Mouse (Mus musculus) spleen, adult 2 months (tissue): Measurements from ENCODE around the gene Adgrl3. TPM values are rescaled to one million over a fixed set of nuclear protein-coding genes. Genes with fewer than 3 reads are reported as not detected.

Experiments
- DNase-seq, 2 experiments: peaks; one replicate each; pipeline versions ENCODE4 v3.0.0 to v3.0.0-alpha.2; 2012 to 2021; ENCODE audit warnings: low spot score in 2 of 2, low read depth in 1 of 2
- H3K27ac ChIP-seq: fragments of 200-500 bp; 2 replicates; pipeline ENCODE4 v1.5.1; 2012; ENCODE audit warnings: low read length, inconsistent platforms; ENCODE audit not compliant: insufficient read depth
- H3K27me3 ChIP-seq: fragments of 200-500 bp; 2 replicates; pipeline ENCODE4 v1.6.1; 2012; ENCODE audit warnings: mild to moderate bottlenecking, moderate library complexity, low read length, inconsistent platforms; ENCODE audit not compliant: control insufficient read depth, insufficient read depth
- H3K36me3 ChIP-seq: fragments of 200-500 bp; 2 replicates; pipeline ENCODE4 v1.6.1; 2012; ENCODE audit warnings: mild to moderate bottlenecking, low read length, inconsistent platforms; ENCODE audit not compliant: control insufficient read depth, insufficient read depth
- H3K4me1 ChIP-seq: fragments of 200-500 bp; 2 replicates; pipeline ENCODE4 v1.6.1; 2011; ENCODE audit warnings: inconsistent platforms; ENCODE audit not compliant: control insufficient read depth, insufficient read depth, insufficient read length
- H3K4me3 ChIP-seq: fragments of 200-500 bp; 2 replicates; pipeline ENCODE4 v1.5.1; 2011; ENCODE audit warnings: mild to moderate bottlenecking, inconsistent platforms; ENCODE audit not compliant: insufficient read depth, insufficient read length; ENCODE audit errors: extremely low read depth
- CTCF ChIP-seq: fragments of 200-500 bp; IDR thresholded peaks from 2 replicates; pipeline ENCODE4 v1.5.1; 2011; ENCODE audit warnings: mild to moderate bottlenecking, inconsistent platforms; ENCODE audit not compliant: insufficient read depth, insufficient read length, insufficient replicate concordance; ENCODE audit errors: extremely low read depth
- POLR2A ChIP-seq: fragments of 200-500 bp; IDR thresholded peaks from 2 replicates; pipeline ENCODE4 v1.6.1; 2011; ENCODE audit warnings: low read depth, low read length, inconsistent platforms
- WGBS: fragments of 180-500 bp; shearing (Covaris S2); methylation state at CpG from one replicate; pipeline ENCODE4 v1.1.7; 2018; 5-methylcytosine and 5-hydroxymethylcytosine counted together
- polyA plus RNA-seq: library from polyadenylated mRNA; depleted of rRNA; stranded (reverse); fragments of >200 nt; gene quantifications from 2 replicates; pipeline ENCODE4 v1.2.3, GENCODE M21; 2012

The Adgrl3 gene
- polyA plus RNA-seq, 1 experiment = 2.5 TPM

DNA sequence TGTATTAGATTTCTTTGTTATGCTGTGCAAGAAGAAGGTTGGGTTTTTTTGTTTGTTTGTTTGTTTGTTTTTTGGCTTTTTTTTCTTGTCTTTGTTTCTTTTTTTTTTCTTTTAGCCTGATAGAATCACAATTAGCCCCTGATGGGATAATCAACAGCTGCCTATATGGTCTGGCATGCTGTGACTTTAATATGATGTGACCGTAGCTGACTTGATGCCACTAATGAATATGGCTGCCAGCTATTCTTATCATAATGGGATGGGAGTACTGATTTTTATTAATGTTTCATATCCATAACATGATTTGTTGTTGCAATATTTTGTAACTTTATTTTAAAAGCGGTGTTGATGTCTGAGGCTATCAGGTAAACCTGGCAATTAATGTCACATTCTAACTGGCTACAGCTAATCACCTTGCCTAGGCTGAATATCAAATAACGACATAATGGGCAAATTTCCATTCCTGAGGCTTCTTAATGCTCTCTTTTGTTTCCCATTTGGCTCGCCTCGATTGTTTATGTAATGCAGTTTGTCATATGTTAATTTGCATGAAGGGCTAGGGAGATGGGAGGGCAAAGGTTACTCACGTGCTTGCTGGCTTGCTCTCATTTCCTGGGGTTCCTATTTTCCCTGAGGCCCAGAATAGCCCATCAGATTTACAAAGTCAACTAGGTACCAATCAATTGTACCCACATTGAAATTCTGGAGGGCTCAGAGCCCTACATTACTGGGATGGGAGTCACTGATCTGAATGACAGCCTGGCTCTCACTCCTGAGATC, 641.9 kb downstream of the Adgrl3 start:
- WGBS = 67% methylated on average over 6 of the region's 6 CpGs
- no peak overlapping the region for H3K27ac ChIP-seq
- no peak for DNase-seq
- no peaks in the 10 kb centered on the region for H3K27me3 ChIP-seq
- H3K36me3 ChIP-seq = no peaks in the 10 kb centered on the region
- no peak overlapping the region for H3K4me3 ChIP-seq
- no peaks in the 10 kb centered on the region for H3K4me1 ChIP-seq
- no peak for TF ChIP-seq POLR2A
- no peak for TF ChIP-seq CTCF

DNA sequence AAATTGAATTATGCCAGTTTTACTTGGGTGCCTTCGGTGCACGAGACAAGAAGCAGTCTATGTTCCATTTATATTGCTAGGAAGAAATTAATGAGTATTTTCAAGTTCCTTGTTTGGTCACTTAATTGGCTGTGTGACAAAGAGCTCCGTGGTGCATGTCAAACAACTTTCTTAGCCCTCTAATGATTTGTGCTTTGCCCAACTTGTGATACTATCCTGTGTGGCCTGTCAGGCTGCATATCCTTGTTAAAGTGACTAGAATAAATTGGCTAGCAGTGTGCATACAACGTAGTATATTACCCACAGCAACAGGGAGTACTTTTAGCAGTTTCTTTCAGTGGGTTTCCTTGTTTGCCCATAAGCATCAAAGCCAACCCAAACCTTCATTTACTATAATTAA, 651.1 kb downstream of the Adgrl3 start:
- no peaks in the 10 kb centered on the region for H3K27me3 ChIP-seq
- no peak for DNase-seq
- no peak overlapping the region for H3K4me3 ChIP-seq
- 78% methylated on average over 4 of the region's 4 CpGs for WGBS
- TF ChIP-seq POLR2A (no peak), CTCF (no peak)
- H3K27ac ChIP-seq = no peak overlapping the region
- no peaks in the 10 kb centered on the region for H3K4me1 ChIP-seq
- no peaks in the 10 kb centered on the region for H3K36me3 ChIP-seq

DNA sequence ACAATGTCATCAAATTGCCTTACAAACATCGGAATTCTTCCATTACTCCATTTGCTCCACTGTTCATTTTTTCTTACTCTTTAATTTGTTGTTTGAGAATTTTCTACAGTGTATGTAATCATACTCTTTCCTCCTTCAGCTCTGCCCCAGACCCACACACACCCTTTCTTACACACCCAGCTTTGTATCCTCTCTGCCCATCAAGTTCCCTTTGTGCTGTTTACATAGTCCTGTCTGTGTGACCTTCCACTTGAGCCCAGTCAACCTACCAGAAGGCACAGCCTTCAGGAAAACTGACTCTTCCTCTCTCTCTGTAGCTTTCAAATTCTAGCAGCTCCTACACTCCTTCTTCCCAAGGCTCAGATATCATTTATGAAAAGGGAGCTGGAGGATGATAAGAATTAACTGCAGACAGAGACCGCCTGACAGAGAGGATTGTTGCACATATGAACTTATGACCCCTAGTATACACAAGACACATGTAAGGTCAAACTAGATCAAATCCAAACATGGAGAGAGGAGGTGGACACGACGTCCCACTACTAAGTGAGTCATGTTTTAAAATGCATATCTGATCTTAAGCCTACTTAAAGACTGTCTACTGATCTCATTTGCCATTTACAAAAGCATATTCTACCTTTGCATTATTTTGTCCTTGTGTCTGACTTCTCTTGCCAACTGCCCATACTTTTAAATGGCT, 654.5 kb downstream of the Adgrl3 start:
- Histone ChIP-seq H3K4me3 (no peak overlapping the region), H3K27me3 (no peaks in the 10 kb centered on the region), H3K36me3 (no peaks in the 10 kb centered on the region), H3K27ac (no peak overlapping the region), H3K4me1 (no peaks in the 10 kb centered on the region)
- 76% methylated on average over 4 of the region's 4 CpGs for WGBS
- TF ChIP-seq POLR2A (no peak), CTCF (no peak)
- no peak for DNase-seq

DNA sequence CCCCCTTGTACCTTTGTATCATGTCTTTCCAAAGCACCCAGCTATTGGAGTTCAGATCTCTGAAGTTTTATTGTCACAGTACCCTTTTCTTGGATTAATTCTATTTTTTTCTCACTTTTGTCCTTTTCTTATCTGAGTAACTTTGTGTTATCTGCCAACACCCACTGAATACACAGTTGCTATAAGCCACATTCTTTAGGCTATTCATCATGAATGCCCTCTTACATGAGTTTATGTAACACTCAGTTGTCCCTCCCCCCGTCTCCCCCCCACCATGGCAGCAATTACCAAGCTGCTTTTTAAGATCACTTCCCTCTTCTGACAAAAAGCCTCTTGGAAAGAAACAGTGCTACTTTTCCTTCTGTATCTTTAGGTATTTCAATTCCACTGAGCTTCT, 655.0 kb downstream of the Adgrl3 start:
- H3K27ac ChIP-seq = no peak overlapping the region
- TF ChIP-seq CTCF = no peak
- no peak for TF ChIP-seq POLR2A
- H3K4me3 ChIP-seq = no peak overlapping the region
- WGBS = 58% methylated on average over 1 of the region's 1 CpGs
- no peaks in the 10 kb centered on the region for H3K27me3 ChIP-seq
- H3K36me3 ChIP-seq = no peaks in the 10 kb centered on the region
- no peaks in the 10 kb centered on the region for H3K4me1 ChIP-seq
- no peak for DNase-seq

DNA sequence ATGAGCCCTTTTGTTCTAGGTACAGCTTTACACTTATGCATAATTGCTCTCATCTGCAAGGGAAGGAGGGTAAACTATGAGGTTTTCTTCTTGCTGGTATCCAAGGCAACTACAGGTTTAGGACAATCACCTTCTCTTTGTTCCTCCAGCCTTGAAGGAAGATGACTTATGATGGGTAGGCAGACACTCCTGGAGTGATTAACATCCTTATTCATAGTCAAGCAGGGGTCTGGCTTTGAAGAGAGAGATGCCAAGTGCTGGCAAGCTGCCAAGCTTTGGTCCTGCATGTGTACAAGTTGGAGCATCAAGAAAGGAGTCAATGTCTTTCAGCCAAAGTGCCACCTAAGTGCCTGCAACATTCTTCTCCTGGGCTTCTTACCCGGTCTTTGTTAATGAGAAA, 657.0 kb downstream of the Adgrl3 start:
- 78% methylated on average over 1 of the region's 1 CpGs for WGBS
- Histone ChIP-seq H3K36me3 (no peaks in the 10 kb centered on the region), H3K4me3 (no peak overlapping the region), H3K4me1 (no peaks in the 10 kb centered on the region), H3K27ac (no peak overlapping the region), H3K27me3 (no peaks in the 10 kb centered on the region)
- DNase-seq = no peak
- TF ChIP-seq POLR2A (no peak), CTCF (no peak)

DNA sequence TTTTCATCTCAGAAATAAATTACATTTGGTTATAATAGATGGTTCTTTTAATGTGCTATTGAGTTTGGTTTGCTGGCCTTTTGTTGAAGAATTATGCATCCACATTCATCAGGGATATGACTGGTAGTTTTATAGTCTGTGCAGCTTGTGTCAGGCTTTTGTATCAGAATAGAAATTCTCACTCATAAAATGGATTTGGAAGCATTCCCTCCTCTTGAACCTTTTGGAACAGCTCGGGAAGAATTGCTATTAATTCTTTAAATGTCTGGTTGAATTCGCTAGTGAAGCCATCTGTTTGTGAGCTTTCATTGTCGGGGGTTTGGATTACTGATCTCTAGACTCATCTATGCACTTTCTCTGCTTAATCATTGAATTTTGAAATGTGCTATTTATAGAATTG, 666.3 kb downstream of the Adgrl3 start:
- Histone ChIP-seq H3K4me1 (no peaks in the 10 kb centered on the region), H3K27ac (no peak overlapping the region), H3K36me3 (no peaks in the 10 kb centered on the region), H3K4me3 (no peak overlapping the region), H3K27me3 (no peaks in the 10 kb centered on the region)
- DNase-seq = no peak
- TF ChIP-seq CTCF (no peak), POLR2A (no peak)
- 88% methylated on average over 3 of the region's 3 CpGs for WGBS

DNA sequence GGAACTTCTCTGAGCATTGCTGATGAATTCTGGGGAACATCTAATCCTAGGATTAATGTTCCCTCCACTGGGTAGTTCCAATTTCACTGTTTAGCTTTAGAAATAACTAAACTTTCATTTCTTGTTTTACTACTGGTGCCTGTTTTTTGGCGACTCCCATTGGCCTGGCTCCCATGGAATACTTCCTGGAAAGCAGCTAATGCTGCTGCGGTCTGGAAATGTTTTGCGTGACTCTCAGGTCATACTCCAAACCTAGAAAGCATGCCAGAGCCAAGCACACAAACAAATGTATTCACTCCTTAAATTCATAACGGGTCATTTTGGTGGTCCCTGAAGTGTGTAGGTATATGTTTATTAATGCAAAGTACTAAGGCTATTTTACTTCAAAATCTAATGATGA, 666.9 kb downstream of the Adgrl3 start:
- Histone ChIP-seq H3K27ac (no peak overlapping the region), H3K4me1 (no peaks in the 10 kb centered on the region), H3K27me3 (no peaks in the 10 kb centered on the region), H3K4me3 (no peak overlapping the region), H3K36me3 (no peaks in the 10 kb centered on the region)
- WGBS = 84% methylated on average over 4 of the region's 4 CpGs
- no peak for DNase-seq
- TF ChIP-seq CTCF (no peak), POLR2A (no peak)
